Comparison of ENCODE assay signal across 13 mouse cellular contexts in genomic region chr12:34811673-34812613, GRCm38 (mm10).
"Had no signal": no experiment of that assay in that cellular context is flagged by ENCODE, and none has a peak within 500 bp of the region (broad histone marks: within the 10 kb centered on the region; RNA-seq: fewer than 3 reads in every experiment).

No protein-coding gene starts in this region.

- DNase-seq: kidney, adult 9 months; kidney, postnatal 4 days; liver; liver, embryonic 13.5 days; liver, postnatal 0 days; right cerebral cortex, postnatal 14 days; thymus, adult 18-20 months; thymus, postnatal 14 days had no signal

- H3K27ac ChIP-seq: kidney, postnatal 0 days; limb, embryonic 12.5 days; liver, embryonic 13.5 days; lung, embryonic 15.5 days; midbrain, embryonic 12.5 days; stomach, embryonic 15.5 days had no signal

- H3K4me3 ChIP-seq: limb, embryonic 12.5 days; liver, embryonic 13.5 days; lung, embryonic 15.5 days; midbrain, embryonic 12.5 days; stomach, embryonic 15.5 days had no signal

- ATAC-seq: liver, postnatal 0 days had no signal
